Mouse (Mus musculus): ENCODE data around the gene Fen1.
"Not testable (repeated sequence)": the region's sequence is repeated elsewhere in the genome, so short reads cannot be mapped to it uniquely, and the experiment has no call there.

Fen1 gene

DNA sequence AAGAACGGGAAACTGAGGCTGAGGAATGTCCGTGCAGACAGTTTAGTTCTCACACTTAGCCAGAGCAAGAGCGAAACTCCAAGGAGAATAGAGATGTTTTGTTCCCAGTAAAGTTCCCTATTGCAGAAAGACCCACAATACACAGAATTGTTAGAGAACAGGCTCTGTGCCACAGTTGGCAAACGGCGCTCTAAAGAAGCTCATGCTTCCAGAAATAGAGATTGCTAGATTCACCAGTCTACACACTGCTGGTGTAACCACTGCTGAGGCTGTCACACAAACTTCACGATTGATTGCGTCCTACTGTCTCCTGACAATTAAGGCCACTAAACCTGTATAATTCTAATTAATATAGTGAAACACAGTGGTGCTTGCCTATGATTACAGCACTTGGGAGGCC, 22.7 kb downstream of the Fen1 start:
- no peak for DNase-seq (ENCODE audit: low spot score)

GRCm38 (mm10) chr19:10176941-10177372, 27.0 kb downstream of the Fen1 start:
- DNase-seq (ENCODE audit: low spot score): no peak

- no peak for DNase-seq (ENCODE audit: low spot score)
These were observed 27.5 kb downstream of the Fen1 start for GRCm38 (mm10) chr19:10176477-10176876.

GRCm38 (mm10) chr19:10174956-10175355, 29.0 kb downstream of the Fen1 start:
- DNase-seq (ENCODE audit: low spot score): no peak

GRCm38 (mm10) chr19:10173844-10174539, 30.0 kb downstream of the Fen1 start:
- DNase-seq (ENCODE audit: low spot score): no peak

GRCm38 (mm10) chr19:10173116-10173718, 30.8 kb downstream of the Fen1 start:
- DNase-seq (ENCODE audit: low spot score): peak; percentile 44

GRCm38 (mm10) chr19:10171846-10172245, 32.1 kb downstream of the Fen1 start:
- no peak for DNase-seq (ENCODE audit: low spot score)

GRCm38 (mm10) chr19:10171359-10171758, 32.6 kb downstream of the Fen1 start:
- DNase-seq (ENCODE audit: low spot score): no peak

DNA sequence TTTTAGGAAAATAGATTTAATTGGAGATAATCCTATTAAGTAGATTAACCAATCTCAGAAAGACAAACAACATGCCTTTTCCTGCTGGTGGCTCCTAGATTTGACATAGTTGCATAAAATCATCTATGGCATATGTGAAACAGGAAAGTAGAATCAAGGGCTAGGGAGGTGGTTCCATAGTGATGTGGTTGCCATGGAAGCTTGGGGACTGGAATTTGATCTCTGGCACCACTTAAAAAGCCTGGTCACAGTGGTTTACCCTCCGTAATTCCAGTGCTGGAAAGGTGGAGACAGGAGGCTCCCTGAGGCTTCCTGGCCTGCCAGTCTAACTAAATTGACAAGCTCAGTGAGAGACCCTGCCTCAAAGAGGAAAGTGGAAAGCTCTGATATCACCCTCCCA, 33.5 kb downstream of the Fen1 start:
- DNase-seq (ENCODE audit: low spot score): no peak

- DNase-seq (ENCODE audit: low spot score): not testable (repeated sequence)
These were observed 34.2 kb downstream of the Fen1 start for GRCm38 (mm10) chr19:10169692-10170330.

GRCm38 (mm10) chr19:10169179-10169578, 34.8 kb downstream of the Fen1 start:
- DNase-seq (ENCODE audit: low spot score): no peak

DNA sequence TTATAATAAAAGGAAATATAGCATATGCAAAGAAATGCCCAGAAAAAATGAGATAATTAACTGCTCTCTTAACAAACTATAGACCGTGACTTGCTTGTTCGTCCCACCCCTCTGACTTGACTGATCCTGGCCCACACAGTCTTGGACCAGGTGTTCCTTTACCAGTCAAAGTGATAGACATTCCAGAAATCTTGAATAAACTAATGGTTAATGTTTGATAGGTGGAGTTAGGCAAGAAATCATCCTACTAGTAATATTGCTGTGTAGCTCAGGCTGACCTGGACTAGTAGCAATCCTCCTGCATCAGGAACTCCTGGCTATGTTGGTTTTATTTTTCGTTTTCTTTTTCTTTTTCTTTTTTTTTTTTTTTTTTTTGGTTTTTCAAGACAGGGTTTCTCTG, 35.5 kb downstream of the Fen1 start:
- DNase-seq (ENCODE audit: low spot score): no peak

GRCm38 (mm10) chr19:10167951-10168350, 36.0 kb downstream of the Fen1 start:
- no peak for DNase-seq (ENCODE audit: low spot score)

- DNase-seq (ENCODE audit: low spot score): no peak
These were observed 36.9 kb downstream of the Fen1 start for GRCm38 (mm10) chr19:10167112-10167511.

GRCm38 (mm10) chr19:10165928-10166327, 38.0 kb downstream of the Fen1 start:
- not testable (repeated sequence) for DNase-seq (ENCODE audit: low spot score)

DNA sequence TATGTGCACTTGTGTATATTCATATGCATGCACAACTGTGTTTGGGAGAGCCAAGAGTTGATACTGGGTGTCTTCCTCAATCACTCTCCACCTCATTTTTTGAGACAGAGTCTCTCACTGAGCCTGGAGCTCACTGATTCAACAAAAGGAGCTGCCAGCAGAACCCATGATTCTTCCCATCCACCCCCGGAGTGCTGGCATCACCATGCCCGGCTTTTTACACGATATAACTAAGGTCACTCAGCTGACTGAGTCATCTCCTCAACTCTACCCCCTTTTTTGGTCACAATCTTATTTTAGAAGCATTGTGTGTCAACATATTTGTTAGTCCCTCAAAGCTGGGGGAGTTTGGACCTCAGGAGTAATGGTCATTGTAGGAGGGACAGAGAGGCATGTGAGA, 40.1 kb downstream of the Fen1 start:
- DNase-seq (ENCODE audit: low spot score): no peak

DNA sequence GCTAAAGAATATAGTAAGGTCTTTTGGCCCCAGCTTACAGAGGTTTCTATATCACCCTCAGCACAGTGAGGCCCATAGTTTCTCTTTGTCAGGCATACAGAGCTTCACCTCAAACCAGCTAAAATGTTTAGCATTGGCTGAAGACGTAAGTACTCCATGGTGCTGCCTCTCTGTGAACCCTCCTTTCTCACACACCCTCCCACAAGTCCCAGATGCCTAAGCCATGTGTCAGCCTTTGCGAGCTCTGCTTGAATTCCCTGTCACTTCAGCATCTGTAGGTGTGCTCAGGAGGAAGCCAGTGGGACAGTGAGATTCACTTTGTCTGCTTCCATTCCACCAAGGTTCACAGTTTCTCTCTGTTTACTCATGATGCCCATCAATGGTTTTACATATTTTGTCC, 46.2 kb downstream of the Fen1 start:
- no peak for DNase-seq (ENCODE audit: low spot score)

GRCm38 (mm10) chr19:10149189-10149588, 54.8 kb downstream of the Fen1 start:
- DNase-seq (ENCODE audit: low spot score): no peak

Measured in yolk sac, embryonic 10.5 days (tissue).